Mouse (Mus musculus) ES-Bruce4 (cell line): Measurements from ENCODE around the gene Ralgps1.

ENCODE experiments used
- CTCF ChIP-seq: IDR thresholded peaks from one replicate; pipeline ENCODE4 v1.8.1; 2011; ENCODE audit warnings: low read depth, low read length
- EP300 ChIP-seq: IDR thresholded peaks from 2 replicates; pipeline ENCODE4 v1.6.1; 2011; ENCODE audit warnings: low read depth, low read length; ENCODE audit not compliant: insufficient read depth
- POLR2A ChIP-seq: IDR thresholded peaks from one replicate; pipeline ENCODE4 v1.8.1; 2011; ENCODE audit warnings: low read length; ENCODE audit not compliant: insufficient read depth

GRCm38 (mm10) chr2:33137731-33138130 is 233.6 kb downstream of the Ralgps1 start:
- TF ChIP-seq CTCF (no peak), POLR2A (no peak), EP300 (no peak)
